Mouse (Mus musculus): Measurements from ENCODE around the gene Zbtb20. TPM values are rescaled to one million over a fixed set of nuclear protein-coding genes. Genes with fewer than 3 reads are reported as not detected.
"Not testable (repeated sequence)": the region's sequence is repeated elsewhere in the genome, so short reads cannot be mapped to it uniquely, and the experiment has no call there.

Gene Zbtb20
- total and polyA plus RNA-seq, 2 experiments from 2014 or later: 19.8 to 45.8 TPM

- Histone ChIP-seq H3K9me3 (replicated peaks; ENCODE audit: control insufficient read depth, low read length) (no peaks in the 10 kb centered on the region), H3K27me3 (ENCODE audit: control insufficient read depth, insufficient read depth, low read length) (no peaks in the 10 kb centered on the region), H3K27ac (ENCODE audit: low read depth) (no peak overlapping the region), H3K4me3 (ENCODE audit: low read depth, low read length) (no peak overlapping the region), H3K4me1 (ENCODE audit: control insufficient read depth, insufficient read depth) (no peaks in the 10 kb centered on the region), H3K4me2 (ENCODE audit: low read depth, low read length) (no peak overlapping the region), H3K9ac (replicated peaks; ENCODE audit: low read depth, low read length) (no peak overlapping the region), H3K36me3 (replicated peaks; ENCODE audit: control insufficient read depth, insufficient read depth, low read length) (no peaks in the 10 kb centered on the region)
- 89% methylated on average over 5 of the region's 5 CpGs for WGBS
- no peak for ATAC-seq (ENCODE audit: insufficient read depth, low read depth)
- no peak for DNase-seq (ENCODE audit: low spot score)
- TF ChIP-seq CTCF (IDR thresholded peaks at IDR 0.05; ENCODE audit: low read depth) (no peak), EP300 (IDR thresholded peaks at IDR 0.05; ENCODE audit: low read depth) (no peak)
Observed at GRCm38 (mm10) chr16:42919992-42920760, 44.5 kb downstream of the Zbtb20 start.

GRCm38 (mm10) chr16:42921436-42921835, 45.8 kb downstream of the Zbtb20 start:
- no peak overlapping the region for H3K4me3 ChIP-seq (ENCODE audit: low read depth, low read length)
- H3K4me2 ChIP-seq (ENCODE audit: low read depth, low read length): no peak overlapping the region
- no peaks in the 10 kb centered on the region for H3K27me3 ChIP-seq (ENCODE audit: control insufficient read depth, insufficient read depth, low read length)
- no peaks in the 10 kb centered on the region for H3K36me3 ChIP-seq (replicated peaks; ENCODE audit: control insufficient read depth, insufficient read depth, low read length)
- TF ChIP-seq EP300 (IDR thresholded peaks at IDR 0.05; ENCODE audit: low read depth) (no peak), CTCF (IDR thresholded peaks at IDR 0.05; ENCODE audit: low read depth) (no peak)
- H3K9me3 ChIP-seq (replicated peaks; ENCODE audit: control insufficient read depth, low read length): no peaks in the 10 kb centered on the region
- DNase-seq (ENCODE audit: low spot score): no peak
- H3K27ac ChIP-seq (ENCODE audit: low read depth): no peak overlapping the region
- WGBS: 68% methylated on average over 4 of the region's 4 CpGs
- H3K9ac ChIP-seq (replicated peaks; ENCODE audit: low read depth, low read length): no peak overlapping the region
- H3K4me1 ChIP-seq (ENCODE audit: control insufficient read depth, insufficient read depth): no peaks in the 10 kb centered on the region
- no peak for ATAC-seq (ENCODE audit: insufficient read depth, low read depth)

- no peak overlapping the region for H3K27ac ChIP-seq (ENCODE audit: low read depth)
- no peak for ATAC-seq (ENCODE audit: insufficient read depth, low read depth)
- H3K4me2 ChIP-seq (ENCODE audit: low read depth, low read length): no peak overlapping the region
- no peak for DNase-seq (ENCODE audit: low spot score)
- no peak overlapping the region for H3K9ac ChIP-seq (replicated peaks; ENCODE audit: low read depth, low read length)
- TF ChIP-seq CTCF (IDR thresholded peaks at IDR 0.05; ENCODE audit: low read depth) (no peak), EP300 (IDR thresholded peaks at IDR 0.05; ENCODE audit: low read depth) (no peak)
- H3K4me3 ChIP-seq (ENCODE audit: low read depth, low read length): no peak overlapping the region
- WGBS: 23% methylated on average over 2 of the region's 2 CpGs
- H3K36me3 ChIP-seq (replicated peaks; ENCODE audit: control insufficient read depth, insufficient read depth, low read length): no peaks in the 10 kb centered on the region
- no peaks in the 10 kb centered on the region for H3K4me1 ChIP-seq (ENCODE audit: control insufficient read depth, insufficient read depth)
- H3K27me3 ChIP-seq (ENCODE audit: control insufficient read depth, insufficient read depth, low read length): no peaks in the 10 kb centered on the region
- H3K9me3 ChIP-seq (replicated peaks; ENCODE audit: control insufficient read depth, low read length): no peaks in the 10 kb centered on the region
Observed at GRCm38 (mm10) chr16:42938211-42938610, 62.5 kb downstream of the Zbtb20 start.

- TF ChIP-seq CTCF (IDR thresholded peaks at IDR 0.05; ENCODE audit: low read depth) (no peak), EP300 (IDR thresholded peaks at IDR 0.05; ENCODE audit: low read depth) (no peak)
- 67% methylated on average over 4 of the region's 4 CpGs for WGBS
Observed at GRCm38 (mm10) chr16:42947016-42947415, 71.3 kb downstream of the Zbtb20 start.

GRCm38 (mm10) chr16:42955401-42955800, 79.7 kb downstream of the Zbtb20 start:
- not testable (repeated sequence) for H3K27me3 ChIP-seq (ENCODE audit: control insufficient read depth, insufficient read depth, low read length); DNase-seq (ENCODE audit: low spot score); H3K36me3 ChIP-seq (replicated peaks; ENCODE audit: control insufficient read depth, insufficient read depth, low read length); H3K4me1 ChIP-seq (ENCODE audit: control insufficient read depth, insufficient read depth); H3K27ac ChIP-seq (ENCODE audit: low read depth); H3K9ac ChIP-seq (replicated peaks; ENCODE audit: low read depth, low read length); H3K4me3 ChIP-seq (ENCODE audit: low read depth, low read length); ATAC-seq (ENCODE audit: insufficient read depth, low read depth); H3K4me2 ChIP-seq (ENCODE audit: low read depth, low read length); H3K9me3 ChIP-seq (replicated peaks; ENCODE audit: control insufficient read depth, low read length)
- WGBS: 95% methylated on average over 17 of the region's 17 CpGs

More at GRCm38 (mm10) chr16:42947016-42947415, 71.3 kb downstream of the Zbtb20 start:
- H3K4me1 ChIP-seq (ENCODE audit: control insufficient read depth, insufficient read depth): no peaks in the 10 kb centered on the region
- H3K9ac ChIP-seq (replicated peaks; ENCODE audit: low read depth, low read length): no peak overlapping the region
- ATAC-seq (ENCODE audit: insufficient read depth, low read depth): no peak
- no peak overlapping the region for H3K4me2 ChIP-seq (ENCODE audit: low read depth, low read length)
- no peaks in the 10 kb centered on the region for H3K9me3 ChIP-seq (replicated peaks; ENCODE audit: control insufficient read depth, low read length)
- no peaks in the 10 kb centered on the region for H3K27me3 ChIP-seq (ENCODE audit: control insufficient read depth, insufficient read depth, low read length)
- no peak for DNase-seq (ENCODE audit: low spot score)
- no peak overlapping the region for H3K27ac ChIP-seq (ENCODE audit: low read depth)
- H3K36me3 ChIP-seq (replicated peaks; ENCODE audit: control insufficient read depth, insufficient read depth, low read length): no peaks in the 10 kb centered on the region
- no peak overlapping the region for H3K4me3 ChIP-seq (ENCODE audit: low read depth, low read length)

- Histone ChIP-seq H3K4me1 (ENCODE audit: control insufficient read depth, insufficient read depth) (no peaks in the 10 kb centered on the region), H3K9me3 (replicated peaks; ENCODE audit: control insufficient read depth, low read length) (no peaks in the 10 kb centered on the region), H3K4me3 (ENCODE audit: low read depth, low read length) (no peak overlapping the region), H3K27me3 (ENCODE audit: control insufficient read depth, insufficient read depth, low read length) (no peaks in the 10 kb centered on the region), H3K27ac (ENCODE audit: low read depth) (no peak overlapping the region), H3K9ac (replicated peaks; ENCODE audit: low read depth, low read length) (no peak overlapping the region), H3K4me2 (ENCODE audit: low read depth, low read length) (no peak overlapping the region), H3K36me3 (replicated peaks; ENCODE audit: control insufficient read depth, insufficient read depth, low read length) (no peaks in the 10 kb centered on the region)
- WGBS: 87% methylated on average over 2 of the region's 2 CpGs
- DNase-seq (ENCODE audit: low spot score) (no peak), ATAC-seq (ENCODE audit: insufficient read depth, low read depth) (no peak)
- TF ChIP-seq CTCF (IDR thresholded peaks at IDR 0.05; ENCODE audit: low read depth) (no peak), EP300 (IDR thresholded peaks at IDR 0.05; ENCODE audit: low read depth) (no peak)
Observed at GRCm38 (mm10) chr16:42972872-42973271, 97.2 kb downstream of the Zbtb20 start.

All from heart, postnatal 0 days (tissue).